Mouse (Mus musculus): Measurements from ENCODE around the gene Gm15294.

Gene Gm15294

DNA sequence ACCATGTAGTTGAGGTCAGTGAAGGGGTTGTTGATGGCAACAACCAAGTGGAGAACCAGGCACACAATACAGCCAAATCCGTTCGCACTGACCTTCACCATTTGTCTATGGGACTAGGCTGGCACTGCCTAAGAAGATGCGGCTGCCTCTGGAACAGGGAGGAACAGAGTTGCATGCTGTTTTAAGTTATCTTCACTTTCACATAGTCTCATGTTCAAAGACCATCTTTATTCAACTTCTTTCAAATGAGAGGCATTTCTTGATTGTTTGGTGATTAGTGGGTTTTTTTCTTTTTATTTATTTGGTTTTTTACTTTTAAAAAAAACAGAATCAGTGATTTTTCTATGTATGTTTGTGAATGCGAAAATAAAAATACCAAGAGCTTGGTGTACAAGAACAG lies at the start of gene Gm15294:
TSS of gene Gm15294 (minus strand) at position 101 of the 400 bp plus-strand sequence.
- no peak for DNase-seq (ENCODE audit: inconsistent ontology term)

DNA sequence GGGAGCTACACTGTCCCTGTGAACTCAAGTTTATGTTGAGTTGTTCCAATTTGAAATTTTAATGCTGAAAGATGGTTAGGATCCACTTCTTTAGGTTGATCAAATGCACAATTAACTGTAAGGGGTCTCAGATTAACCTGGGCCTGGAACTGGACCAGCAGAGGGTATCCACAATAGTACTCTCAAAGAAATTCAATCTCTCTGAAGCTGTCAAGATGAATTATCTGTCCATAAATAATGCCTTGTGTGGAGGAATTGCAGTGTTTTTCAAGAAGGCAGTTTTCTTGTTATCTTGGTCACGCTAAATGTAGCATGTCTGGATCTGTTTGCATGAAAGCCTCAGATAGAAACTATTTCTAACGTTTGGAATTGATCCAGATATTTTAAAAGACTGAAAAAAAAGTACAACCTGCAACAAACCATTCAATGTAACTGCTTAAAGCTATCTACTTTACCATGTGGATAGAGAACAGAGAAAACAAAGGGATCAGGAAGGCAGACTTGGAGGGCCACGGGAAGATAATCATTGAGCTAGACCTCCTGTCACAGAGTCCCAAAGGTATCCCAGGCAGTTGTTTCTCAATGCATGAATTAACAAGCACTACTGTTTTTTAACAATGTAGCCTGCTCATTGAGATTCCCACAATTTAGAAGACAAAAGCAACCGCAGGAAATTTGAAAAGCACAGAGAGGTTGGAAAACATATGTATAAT lies 9.5 kb upstream of the Gm15294 start:
- DNase-seq (ENCODE audit: inconsistent ontology term) = no peak

DNA sequence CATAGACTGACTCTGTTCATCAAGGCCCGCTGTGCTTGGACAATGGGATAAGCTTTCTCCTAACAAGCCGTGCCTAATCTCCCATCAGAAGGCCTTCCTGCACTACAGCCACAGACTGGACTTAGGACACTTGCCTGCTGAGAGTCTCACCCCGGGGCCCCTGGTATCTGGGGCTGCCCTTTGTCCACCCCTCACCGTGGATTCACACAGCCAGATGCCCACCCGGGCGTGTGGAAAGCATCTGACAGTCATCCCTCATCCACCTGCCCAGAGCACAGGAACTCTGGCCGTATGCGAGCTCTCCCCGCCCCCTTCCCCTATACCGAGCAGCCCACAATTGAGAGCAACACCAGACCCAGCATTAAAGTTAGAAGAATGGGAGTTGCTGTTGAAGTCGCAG lies 1.0 kb downstream of the Gm15294 start:
- DNase-seq (ENCODE audit: inconsistent ontology term) = no peak

DNA sequence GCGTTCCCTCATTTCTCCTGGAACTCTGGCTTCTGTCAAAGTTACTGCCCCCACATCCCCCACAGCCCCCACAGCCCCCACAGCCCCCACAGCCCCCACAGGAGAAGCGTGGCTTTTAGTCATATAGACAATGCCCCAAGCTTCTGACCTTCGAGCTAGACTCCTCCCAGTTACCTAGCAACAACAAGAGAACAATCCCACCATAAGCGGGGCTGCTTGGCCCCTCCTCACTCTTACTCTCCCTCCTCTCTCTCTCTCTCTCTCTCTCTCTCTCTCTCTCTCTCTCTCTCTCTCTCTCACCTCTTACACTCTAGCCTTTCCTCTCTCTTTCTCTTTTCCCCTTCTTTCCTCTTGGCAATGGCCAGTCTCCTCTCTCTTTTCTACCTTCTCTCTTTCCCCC lies 1.4 kb downstream of the Gm15294 start:
- no peak for DNase-seq (ENCODE audit: inconsistent ontology term)

DNA sequence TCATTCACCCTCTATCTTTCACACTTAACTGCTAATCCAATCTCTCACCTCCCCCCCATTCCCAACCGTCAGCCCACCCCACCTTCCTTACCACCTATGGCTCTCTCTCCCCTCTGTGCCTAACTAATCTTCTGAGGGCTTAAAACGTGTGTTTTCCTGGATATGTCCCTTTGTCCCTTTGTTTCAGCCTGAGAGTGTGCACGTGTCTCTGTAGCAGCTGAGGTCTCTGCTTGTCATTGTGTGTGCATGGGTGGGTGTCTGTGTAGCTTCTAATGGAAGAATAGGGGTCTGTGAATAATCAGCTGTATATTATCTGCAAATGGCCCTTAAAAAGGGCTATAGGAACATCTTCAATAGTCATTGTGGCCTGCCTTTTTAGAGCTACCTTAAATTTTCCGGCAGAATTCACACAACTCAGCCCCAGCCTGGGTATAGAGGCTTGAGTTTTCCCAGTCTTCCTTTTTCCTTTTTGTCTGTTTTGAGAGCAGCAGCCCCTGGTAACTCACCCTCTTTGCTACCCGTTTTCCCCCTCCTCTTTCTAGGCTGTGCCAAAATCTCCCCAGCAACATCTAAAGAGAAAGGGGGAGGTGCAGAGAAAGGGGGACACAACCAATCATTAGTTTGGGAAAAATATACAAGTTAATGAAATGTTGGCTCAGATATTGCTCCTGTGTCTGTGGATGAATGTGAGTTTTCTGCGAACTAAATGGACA lies 19.2 kb downstream of the Gm15294 start:
- no peak for DNase-seq (ENCODE audit: inconsistent ontology term)
